Mouse (Mus musculus) heart, adult 2 months (tissue): ENCODE data around the gene Clec2d.

ENCODE experiments used
- CTCF ChIP-seq: fragments of 200-600 bp; IDR thresholded peaks from 2 replicates; pipeline ENCODE4 v1.8.1; 2022; ENCODE audit warnings: antibody characterized with exemption, mild to moderate bottlenecking, moderate library complexity
- EP300 ChIP-seq: fragments of 200-500 bp; IDR thresholded peaks from 2 replicates; pipeline ENCODE4 v1.6.1; 2011; ENCODE audit warnings: low read depth, low read length, control low read depth; ENCODE audit not compliant: insufficient read depth
- POLR2A ChIP-seq: fragments of 200-500 bp; IDR thresholded peaks from 2 replicates; pipeline ENCODE4 v1.6.1; 2011; ENCODE audit warnings: mild to moderate bottlenecking, low read depth, low read length, control low read depth; ENCODE audit not compliant: insufficient read depth

GRCm38 (mm10) chr6:129213497-129213896, 33.1 kb downstream of the Clec2d start:
- TF ChIP-seq POLR2A (no peak), EP300 (no peak), CTCF (no peak)
